Mouse (Mus musculus): ENCODE data around the gene Mlph.

Mlph gene

GRCm38 (mm10) chr1:90914948-90915569 lies at the start of gene Mlph:
Gene Mlph (plus strand): TSS chr1:90915085.
- no peak for DNase-seq (ENCODE audit: low read depth)

GRCm38 (mm10) chr1:90866734-90867133 lies 48.2 kb upstream of the Mlph start:
- DNase-seq (ENCODE audit: low read depth): no peak

- no peak for DNase-seq (ENCODE audit: low read depth)
Observed at GRCm38 (mm10) chr1:90870581-90870980, 44.3 kb upstream of the Mlph start.

GRCm38 (mm10) chr1:90875371-90875770 lies 39.5 kb upstream of the Mlph start:
- DNase-seq (ENCODE audit: low read depth): no peak

- DNase-seq (ENCODE audit: low read depth): no peak
Observed at GRCm38 (mm10) chr1:90875961-90876360, 38.9 kb upstream of the Mlph start.

GRCm38 (mm10) chr1:90876486-90877270 lies 38.2 kb upstream of the Mlph start:
- DNase-seq (ENCODE audit: low read depth): no peak

GRCm38 (mm10) chr1:90885771-90886460 lies 29.0 kb upstream of the Mlph start:
- no peak for DNase-seq (ENCODE audit: low read depth)

GRCm38 (mm10) chr1:90894521-90894920 lies 20.4 kb upstream of the Mlph start:
- DNase-seq (ENCODE audit: low read depth): no peak

GRCm38 (mm10) chr1:90895004-90895403 lies 19.9 kb upstream of the Mlph start:
- DNase-seq (ENCODE audit: low read depth): no peak

- no peak for DNase-seq (ENCODE audit: low read depth)
Observed at GRCm38 (mm10) chr1:90896281-90896680, 18.6 kb upstream of the Mlph start.

- DNase-seq (ENCODE audit: low read depth): no peak
Observed at GRCm38 (mm10) chr1:90896741-90897361, 18.0 kb upstream of the Mlph start.

- no peak for DNase-seq (ENCODE audit: low read depth)
Observed at GRCm38 (mm10) chr1:90898012-90898411, 16.9 kb upstream of the Mlph start.

- DNase-seq (ENCODE audit: low read depth): no peak
Observed at GRCm38 (mm10) chr1:90899816-90900215, 15.1 kb upstream of the Mlph start.

- DNase-seq (ENCODE audit: low read depth): no peak
Observed at GRCm38 (mm10) chr1:90900406-90900805, 14.5 kb upstream of the Mlph start.

- no peak for DNase-seq (ENCODE audit: low read depth)
Observed at GRCm38 (mm10) chr1:90901246-90901645, 13.6 kb upstream of the Mlph start.

GRCm38 (mm10) chr1:90901681-90902208 lies 13.1 kb upstream of the Mlph start:
- no peak for DNase-seq (ENCODE audit: low read depth)

GRCm38 (mm10) chr1:90902751-90903150 lies 12.1 kb upstream of the Mlph start:
- no peak for DNase-seq (ENCODE audit: low read depth)

GRCm38 (mm10) chr1:90903211-90903945 lies 11.5 kb upstream of the Mlph start:
- DNase-seq (ENCODE audit: low read depth): no peak

GRCm38 (mm10) chr1:90903971-90904458 lies 10.9 kb upstream of the Mlph start:
- DNase-seq (ENCODE audit: low read depth): no peak

- DNase-seq (ENCODE audit: low read depth): no peak
Observed at GRCm38 (mm10) chr1:90904729-90905404, 10.0 kb upstream of the Mlph start.

GRCm38 (mm10) chr1:90906357-90906756 lies 8.5 kb upstream of the Mlph start:
- DNase-seq (ENCODE audit: low read depth): peak; percentile 36

Measured in induced T-regulatory cell, adult 2 months (primary cell).